Mouse (Mus musculus): Measurements from ENCODE around the gene Wdr24. TPM values are rescaled to one million over a fixed set of nuclear protein-coding genes. Genes with fewer than 3 reads are reported as not detected.

Gene Wdr24
- polyA plus RNA-seq, 1 experiment from 2014 or later: 27.1 TPM

DNA sequence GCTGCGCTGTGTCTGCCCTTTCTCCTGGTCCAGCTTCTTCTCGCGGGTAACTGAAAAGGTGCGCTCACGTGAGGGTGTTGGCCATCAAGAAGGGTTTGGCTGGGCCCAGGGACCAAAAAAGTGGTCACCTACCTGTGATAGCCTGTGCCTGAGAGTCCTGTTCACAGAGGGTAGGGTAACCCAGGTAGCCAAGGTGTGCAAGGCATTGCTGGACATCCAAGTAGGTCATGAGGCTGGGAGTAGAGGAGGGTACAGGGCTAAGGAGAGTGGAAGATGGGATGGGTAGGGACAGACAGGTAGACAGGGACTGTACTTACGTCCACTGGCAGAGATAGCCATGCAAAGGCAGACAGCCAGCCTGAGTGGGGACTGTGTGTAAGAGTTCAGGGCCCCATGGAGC lies 17.1 kb downstream of the Wdr24 start:
- Histone ChIP-seq H3K27me3 (no peaks in the 10 kb centered on the region), H3K9ac (no peak overlapping the region), H3K36me3 (peaks cover 48% of the 10 kb centered on the region), H3K4me1 (peaks cover 42% of the 10 kb centered on the region), H3K27ac (replicated peaks) (no peak overlapping the region), H3K4me3 (replicated peaks) (no peak overlapping the region), H3K9me3 (replicated peaks) (no peaks in the 10 kb centered on the region), H3K4me2 (replicated peaks) (no peak overlapping the region)
- no peak for ATAC-seq (ENCODE audit: insufficient number of reproducible peaks, low FRiP score, low TSS enrichment, low read depth)
- WGBS: 91% methylated on average over 6 of the region's 6 CpGs

DNA sequence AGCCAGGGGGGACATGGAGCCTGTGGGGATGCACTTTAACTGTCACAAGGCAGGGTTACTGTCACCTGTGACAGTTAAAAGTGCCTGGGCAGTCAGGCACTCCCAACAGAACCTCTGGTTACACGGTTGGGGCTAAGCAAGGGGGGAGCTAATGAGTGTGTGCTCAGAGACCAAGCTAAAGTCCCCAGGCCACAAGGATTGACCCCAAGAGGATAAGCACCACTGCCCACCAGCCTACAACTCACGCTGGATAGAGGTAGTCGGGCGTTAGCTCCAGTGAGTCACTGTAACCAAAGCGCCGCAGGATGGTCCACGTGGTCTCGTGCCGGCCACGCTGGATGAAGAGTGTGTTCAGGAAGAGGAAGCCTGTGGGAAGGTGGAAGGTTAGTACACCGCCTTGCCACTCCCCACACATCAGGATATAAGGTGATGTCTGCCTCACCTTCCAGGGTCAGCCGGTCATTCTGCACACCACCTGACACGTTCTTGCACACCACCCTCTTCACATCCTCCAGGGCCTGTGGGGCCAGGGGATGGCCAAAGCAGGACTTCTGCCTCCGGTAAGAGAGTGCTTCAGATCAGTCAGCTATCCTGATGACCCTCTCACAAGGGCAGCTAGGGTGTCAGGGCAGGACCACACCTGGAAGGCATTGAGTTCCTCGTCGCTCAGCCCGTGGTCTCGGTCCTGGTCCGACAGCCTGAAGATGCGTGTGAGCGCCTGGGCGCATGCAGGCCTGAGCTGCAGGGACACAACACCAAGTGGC lies 17.9 kb downstream of the Wdr24 start, which contains the start of gene Gm20683:
Gene Gm20683 (minus strand): TSS at position 647 of the 764 bp plus-strand sequence.
- ATAC-seq (ENCODE audit: insufficient number of reproducible peaks, low FRiP score, low TSS enrichment, low read depth): no peak
- H3K36me3 ChIP-seq: peaks cover 48% of the 10 kb centered on the region
- H3K4me3 ChIP-seq (replicated peaks): no peak within 1 kb of the TSS
- H3K27me3 ChIP-seq: no peaks in the 10 kb centered on the region
- no peak within 1 kb of the TSS for H3K27ac ChIP-seq (replicated peaks)
- no peaks in the 10 kb centered on the region for H3K9me3 ChIP-seq (replicated peaks)
- no peak within 1 kb of the TSS for H3K4me2 ChIP-seq (replicated peaks)
- peaks cover 35% of the 10 kb centered on the region for H3K4me1 ChIP-seq
- H3K9ac ChIP-seq: no peak within 1 kb of the TSS
- 94% methylated on average over 22 of the region's 22 CpGs for WGBS

DNA sequence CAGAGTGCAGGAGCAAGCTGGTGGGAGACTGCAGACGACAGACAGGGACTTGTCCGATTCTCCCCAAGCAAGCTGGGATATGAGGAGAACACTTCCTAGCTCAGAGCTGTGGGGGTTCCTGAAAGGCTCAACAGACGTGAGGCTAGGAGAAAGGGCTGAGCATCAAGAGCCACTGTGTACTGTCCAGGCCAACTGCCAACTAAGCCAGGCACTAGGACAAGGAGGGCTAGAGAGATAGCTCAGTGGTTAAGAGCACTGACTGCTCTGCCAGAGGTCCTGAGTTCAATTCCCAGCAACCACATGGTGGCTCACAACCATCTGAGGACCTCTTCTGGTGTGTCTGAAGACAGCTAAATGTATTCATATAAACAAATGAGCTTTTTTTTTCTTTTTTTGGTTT lies 19.1 kb downstream of the Wdr24 start:
- H3K9me3 ChIP-seq (replicated peaks): no peaks in the 10 kb centered on the region
- no peak overlapping the region for H3K9ac ChIP-seq
- ATAC-seq (ENCODE audit: insufficient number of reproducible peaks, low FRiP score, low TSS enrichment, low read depth): no peak
- 83% methylated on average over 3 of the region's 3 CpGs for WGBS
- no peak overlapping the region for H3K4me2 ChIP-seq (replicated peaks)
- peaks cover 23% of the 10 kb centered on the region for H3K4me1 ChIP-seq
- H3K27me3 ChIP-seq: no peaks in the 10 kb centered on the region
- peaks cover 57% of the 10 kb centered on the region for H3K36me3 ChIP-seq
- H3K4me3 ChIP-seq (replicated peaks): no peak overlapping the region
- no peak overlapping the region for H3K27ac ChIP-seq (replicated peaks)

DNA sequence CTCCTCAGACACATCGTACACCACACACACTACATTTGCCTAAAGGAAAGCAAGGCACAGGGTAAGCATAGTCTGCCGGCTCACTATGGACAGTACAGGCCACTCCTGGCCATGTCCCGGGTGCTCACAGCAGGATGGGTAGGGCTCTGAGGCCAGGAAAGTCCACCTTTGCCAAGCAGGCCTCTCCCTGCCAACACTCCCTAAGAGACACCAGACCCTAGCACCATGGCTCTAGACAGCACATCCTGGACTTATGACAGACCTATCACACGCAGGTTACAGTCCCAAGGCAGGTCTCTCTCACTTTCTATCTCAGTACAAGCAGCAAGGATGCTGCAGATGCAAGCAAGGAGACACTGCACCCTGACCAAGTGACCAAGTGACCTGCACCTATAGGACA lies 19.7 kb downstream of the Wdr24 start:
- Histone ChIP-seq H3K36me3 (peaks cover 58% of the 10 kb centered on the region), H3K27me3 (no peaks in the 10 kb centered on the region), H3K4me1 (peaks cover 20% of the 10 kb centered on the region), H3K4me3 (replicated peaks) (peak overlapping the region; percentile 91), H3K9me3 (replicated peaks) (no peaks in the 10 kb centered on the region), H3K27ac (replicated peaks) (no peak overlapping the region), H3K4me2 (replicated peaks) (peak overlapping the region; percentile 72), H3K9ac (peak overlapping the region; percentile 61; the same call in 1 of the 2 replicates)
- WGBS: 86% methylated on average over 4 of the region's 4 CpGs
- ATAC-seq (ENCODE audit: insufficient number of reproducible peaks, low FRiP score, low TSS enrichment, low read depth): no peak

DNA sequence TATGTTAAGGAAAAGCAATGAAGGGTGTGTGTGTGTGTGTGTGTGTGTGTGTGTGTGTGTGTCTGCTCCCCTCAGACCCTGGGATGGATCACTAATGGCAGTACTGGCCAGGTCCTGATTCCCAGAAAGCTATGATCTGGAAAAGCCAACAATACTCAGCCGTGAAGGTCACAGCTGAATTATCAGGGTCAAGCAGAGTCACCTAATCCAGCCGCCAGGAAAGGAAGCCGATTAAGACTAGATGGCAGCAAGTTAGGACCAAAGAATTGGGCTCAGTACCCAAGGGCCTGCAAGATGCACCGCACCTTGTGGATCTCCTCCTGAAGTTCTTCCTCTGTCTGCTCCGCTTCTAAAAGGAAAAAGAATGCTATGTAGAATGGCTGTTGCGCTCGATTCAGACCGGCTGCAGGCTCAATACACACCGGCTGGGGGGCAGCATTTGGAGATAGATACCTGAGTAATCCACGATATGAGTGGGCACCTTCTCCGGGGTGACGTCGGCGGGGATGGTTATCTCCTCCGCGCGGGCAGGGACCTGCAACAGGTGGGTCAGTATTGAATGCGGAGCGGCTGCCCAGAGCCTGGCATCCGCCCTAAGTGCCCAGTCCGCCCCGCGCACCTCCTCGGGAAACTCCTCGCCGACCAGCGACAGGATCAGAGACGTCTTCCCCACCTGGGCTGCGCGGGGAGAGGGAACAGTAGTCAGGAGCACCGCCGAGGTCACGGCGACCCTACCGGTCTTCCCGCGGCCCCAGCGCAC lies 20.4 kb downstream of the Wdr24 start:
- Histone ChIP-seq H3K27me3 (no peaks in the 10 kb centered on the region), H3K4me2 (replicated peaks) (peak overlapping the region; percentile 72), H3K36me3 (peaks cover 60% of the 10 kb centered on the region), H3K9me3 (replicated peaks) (no peaks in the 10 kb centered on the region), H3K27ac (replicated peaks) (peak overlapping the region; percentile 85), H3K4me3 (replicated peaks) (peak overlapping the region; percentile 91), H3K4me1 (peaks cover 20% of the 10 kb centered on the region), H3K9ac (peak overlapping the region; percentile 61)
- WGBS: 2% methylated on average over 38 of the region's 38 CpGs
- peak; percentile 45 for ATAC-seq (ENCODE audit: insufficient number of reproducible peaks, low FRiP score, low TSS enrichment, low read depth)

DNA sequence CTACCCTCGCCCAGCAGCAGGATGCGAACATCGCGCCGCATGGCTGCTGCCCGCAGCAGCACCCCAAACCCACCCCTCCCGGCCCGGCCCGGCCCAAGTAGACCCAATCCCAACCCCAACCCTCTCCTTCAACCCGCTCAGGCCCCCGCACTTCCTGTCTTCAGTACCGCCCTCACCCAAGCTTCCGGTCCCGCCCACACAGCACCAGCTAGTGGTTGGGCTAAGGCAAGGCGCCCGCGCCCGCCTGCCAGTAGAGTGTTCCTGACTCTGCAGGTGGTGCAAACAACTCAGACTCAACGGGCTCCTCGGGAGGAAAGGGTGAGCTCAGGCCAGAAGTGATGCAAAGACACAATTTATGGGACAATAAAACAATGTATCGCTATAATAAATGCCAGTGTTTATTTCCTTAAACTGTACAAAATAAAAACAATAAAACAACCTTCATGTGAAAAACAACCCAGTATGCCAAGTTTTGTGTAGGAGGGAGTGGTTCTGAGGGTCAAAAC lies 21.0 kb downstream of the Wdr24 start, which contains the start of gene Rhot2:
Gene Rhot2 (minus strand): TSS at position 456 of the 506 bp plus-strand sequence.
- peaks cover 59% of the 10 kb centered on the region for H3K36me3 ChIP-seq
- peak within 1 kb of the TSS; percentile 91 for H3K4me3 ChIP-seq (replicated peaks)
- peak; percentile 94 for ATAC-seq (ENCODE audit: insufficient number of reproducible peaks, low FRiP score, low TSS enrichment, low read depth)
- 1% methylated on average over 21 of the region's 21 CpGs for WGBS
- peaks cover 20% of the 10 kb centered on the region for H3K4me1 ChIP-seq
- H3K4me2 ChIP-seq (replicated peaks): peak within 1 kb of the TSS; percentile 72
- no peaks in the 10 kb centered on the region for H3K27me3 ChIP-seq
- H3K9me3 ChIP-seq (replicated peaks): no peaks in the 10 kb centered on the region
- peak within 1 kb of the TSS; percentile 85 for H3K27ac ChIP-seq (replicated peaks)
- H3K9ac ChIP-seq: peak within 1 kb of the TSS; percentile 61

DNA sequence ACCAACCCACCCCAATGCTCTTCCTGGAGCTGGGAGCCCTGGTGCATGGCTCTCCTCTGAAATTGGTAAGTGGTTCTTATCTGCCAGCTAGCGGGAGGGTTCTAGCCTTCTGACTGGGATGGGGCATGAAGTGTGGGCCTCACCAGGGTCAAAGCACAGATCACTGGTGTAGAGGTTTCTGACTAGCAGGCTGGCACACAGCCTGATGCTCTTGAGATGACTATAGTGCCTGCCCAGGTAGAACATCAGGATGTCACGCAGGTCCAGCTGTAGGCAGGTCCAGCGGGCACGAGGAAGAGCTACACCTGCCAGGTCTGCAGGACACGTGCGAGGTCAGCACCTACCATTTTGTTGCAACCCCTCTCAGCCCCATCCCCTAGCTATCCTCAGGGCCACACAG lies 36.8 kb downstream of the Wdr24 start:
- no peak for ATAC-seq (ENCODE audit: insufficient number of reproducible peaks, low FRiP score, low TSS enrichment, low read depth)
- peak overlapping the region; percentile 75 for H3K4me3 ChIP-seq (replicated peaks)
- no peaks in the 10 kb centered on the region for H3K27me3 ChIP-seq
- 89% methylated on average over 6 of the region's 6 CpGs for WGBS
- no peaks in the 10 kb centered on the region for H3K9me3 ChIP-seq (replicated peaks)
- no peak overlapping the region for H3K27ac ChIP-seq (replicated peaks)
- peaks cover 19% of the 10 kb centered on the region for H3K4me1 ChIP-seq
- H3K4me2 ChIP-seq (replicated peaks): peak overlapping the region; percentile 92
- H3K9ac ChIP-seq: 0 out of 2 replicates have a peak overlapping the region, but pooled peaks have one; percentile 84
- H3K36me3 ChIP-seq: 0 out of 2 replicates have a peak, but pooled peaks cover 8% of the 10 kb centered on the region

DNA sequence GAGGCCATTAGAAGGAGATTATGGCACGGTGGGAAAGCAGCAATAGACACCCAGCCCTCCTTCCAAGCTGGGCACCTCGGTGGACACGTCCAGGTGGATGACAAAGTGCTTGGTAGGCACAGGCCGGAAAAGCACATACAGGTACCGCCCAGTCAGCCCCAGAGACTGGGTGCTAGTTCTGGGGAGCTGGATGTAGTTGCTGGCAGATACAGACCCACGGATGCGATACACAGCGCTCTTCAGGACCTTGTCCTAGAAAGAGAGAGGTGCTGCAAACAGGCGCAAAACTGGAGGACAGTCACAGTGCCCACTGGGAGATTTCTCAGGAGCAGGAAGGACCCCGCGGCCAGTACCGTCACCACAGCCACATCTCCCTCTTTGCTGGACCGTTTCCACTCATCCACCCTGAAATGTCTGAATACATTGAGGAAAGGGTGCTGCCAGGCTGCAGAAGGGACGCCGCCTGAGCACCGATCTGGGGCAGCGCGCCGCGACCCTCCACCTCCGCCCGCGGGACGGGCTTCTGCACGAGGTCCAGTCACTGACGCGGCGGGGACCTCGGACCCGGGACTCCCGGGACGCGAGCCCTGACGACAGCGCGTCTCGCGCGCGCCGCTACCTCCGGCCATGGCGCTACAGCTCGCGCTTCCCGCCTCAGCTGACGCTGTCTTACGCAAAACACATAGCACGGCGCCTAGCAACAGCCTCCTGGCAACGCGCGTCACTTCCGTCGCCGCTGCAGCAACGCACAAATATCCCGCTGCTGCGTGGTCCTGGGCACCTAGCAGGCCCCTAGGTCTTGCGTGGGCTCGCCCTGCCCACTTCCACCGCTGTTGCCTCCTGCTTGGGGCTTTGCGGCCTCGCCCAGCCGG lies 37.6 kb downstream of the Wdr24 start, which contains the start of gene Wdr90:
Gene Wdr90 (minus strand): TSS at position 670 of the 872 bp plus-strand sequence.
- Histone ChIP-seq H3K4me3 (replicated peaks) (peak within 1 kb of the TSS; percentile 75), H3K27ac (replicated peaks) (peak within 1 kb of the TSS; percentile 89), H3K9me3 (replicated peaks) (no peaks in the 10 kb centered on the region), H3K4me1 (peaks cover 19% of the 10 kb centered on the region), H3K36me3 (0 out of 2 replicates have a peak, but pooled peaks cover under 1% of the 10 kb centered on the region), H3K27me3 (no peaks in the 10 kb centered on the region), H3K4me2 (replicated peaks) (peak within 1 kb of the TSS; percentile 92), H3K9ac (peak within 1 kb of the TSS; percentile 84)
- WGBS: 3% methylated on average over 65 of the region's 65 CpGs
- peak; percentile 92 for ATAC-seq (ENCODE audit: insufficient number of reproducible peaks, low FRiP score, low TSS enrichment, low read depth)

DNA sequence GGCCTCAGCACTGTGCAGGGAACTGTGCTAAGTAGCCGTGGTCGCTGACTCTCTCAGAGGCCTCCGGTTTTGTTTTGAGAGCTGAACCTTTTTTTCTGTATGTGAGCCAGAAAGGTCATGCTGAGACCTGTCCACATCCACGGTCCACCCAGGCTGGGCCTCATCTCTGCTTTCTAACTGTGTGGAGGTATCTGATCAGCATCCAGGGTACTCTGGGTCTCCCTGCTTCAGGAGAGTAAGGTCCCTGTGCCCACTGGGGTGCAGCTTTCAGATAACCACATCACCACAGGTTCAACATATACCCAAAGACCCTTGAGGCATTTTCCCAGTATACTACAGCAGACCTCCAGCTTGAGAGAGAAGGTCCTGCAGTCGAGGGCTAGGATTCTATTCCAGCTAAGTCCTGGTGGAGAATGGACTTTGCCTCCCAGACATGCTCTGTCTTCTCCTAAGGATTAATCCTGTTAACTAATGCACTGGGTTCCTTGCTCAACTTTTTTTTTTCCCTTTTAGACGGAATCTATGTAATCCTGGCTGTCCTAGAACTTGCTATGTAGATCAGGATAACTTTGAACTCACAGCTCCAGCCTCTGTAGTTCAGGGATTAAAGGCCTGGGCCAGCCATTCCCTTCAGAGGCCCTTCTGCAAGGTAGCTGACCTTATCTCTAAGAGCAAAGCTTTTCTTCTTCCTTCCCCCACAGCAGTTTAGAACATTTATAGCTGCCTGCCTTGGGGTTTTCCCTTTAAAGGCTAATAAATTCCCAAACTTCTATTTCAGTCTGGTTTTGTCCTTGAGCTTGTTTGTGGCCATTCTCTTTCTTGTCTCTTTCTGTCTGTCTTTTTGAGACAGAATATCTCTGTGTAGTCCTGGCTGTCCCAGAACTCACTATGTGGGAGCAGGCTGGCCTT lies 38.5 kb downstream of the Wdr24 start:
- 8% methylated on average over 6 of the region's 6 CpGs for WGBS
- H3K4me2 ChIP-seq (replicated peaks): peak overlapping the region; percentile 92
- no peak for ATAC-seq (ENCODE audit: insufficient number of reproducible peaks, low FRiP score, low TSS enrichment, low read depth)
- peak overlapping the region; percentile 75 for H3K4me3 ChIP-seq (replicated peaks)
- H3K9me3 ChIP-seq (replicated peaks): no peaks in the 10 kb centered on the region
- H3K4me1 ChIP-seq: peaks cover 19% of the 10 kb centered on the region
- H3K36me3 ChIP-seq: no peaks in the 10 kb centered on the region
- peak overlapping the region; percentile 84 for H3K9ac ChIP-seq
- no peaks in the 10 kb centered on the region for H3K27me3 ChIP-seq
- H3K27ac ChIP-seq (replicated peaks): peak overlapping the region; percentile 89

DNA sequence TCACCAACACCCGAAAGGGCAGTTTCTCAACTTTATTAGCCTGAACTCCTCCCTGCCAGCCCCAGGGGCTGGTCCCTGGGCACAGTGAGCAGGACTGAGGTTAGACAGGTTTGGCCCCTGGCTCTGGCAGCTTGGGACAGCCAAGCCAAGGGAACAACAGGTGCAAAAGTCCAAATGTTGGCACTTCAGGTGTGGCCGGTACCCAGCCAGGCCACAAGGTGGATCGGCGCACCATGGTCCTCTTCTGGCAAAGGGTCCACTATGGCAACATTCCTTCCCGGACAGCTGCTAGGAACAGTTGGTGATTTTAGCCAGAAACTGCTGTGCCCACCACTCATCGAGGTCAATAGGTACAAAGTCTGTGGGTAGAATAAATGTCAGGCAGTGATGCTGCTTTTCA lies 40.3 kb downstream of the Wdr24 start:
- Histone ChIP-seq H3K27me3 (no peaks in the 10 kb centered on the region), H3K4me2 (replicated peaks) (no peak overlapping the region), H3K9me3 (replicated peaks) (no peaks in the 10 kb centered on the region), H3K27ac (replicated peaks) (no peak overlapping the region), H3K36me3 (no peaks in the 10 kb centered on the region), H3K4me3 (replicated peaks) (no peak overlapping the region), H3K4me1 (peaks cover 31% of the 10 kb centered on the region), H3K9ac (no peak overlapping the region)
- ATAC-seq (ENCODE audit: insufficient number of reproducible peaks, low FRiP score, low TSS enrichment, low read depth): no peak
- 85% methylated on average over 6 of the region's 6 CpGs for WGBS
